Mouse (Mus musculus) A20 (cell line): Measurements from ENCODE around the gene Spi1.
"Not testable (repeated sequence)": the region's sequence is repeated elsewhere in the genome, so short reads cannot be mapped to it uniquely, and the experiment has no call there.

Source experiments
- DNase-seq: peaks from one replicate; pipeline ENCODE4 v3.0.0-alpha.2; 2011; ENCODE audit warnings: low read depth, low spot score

The Spi1 gene

DNA sequence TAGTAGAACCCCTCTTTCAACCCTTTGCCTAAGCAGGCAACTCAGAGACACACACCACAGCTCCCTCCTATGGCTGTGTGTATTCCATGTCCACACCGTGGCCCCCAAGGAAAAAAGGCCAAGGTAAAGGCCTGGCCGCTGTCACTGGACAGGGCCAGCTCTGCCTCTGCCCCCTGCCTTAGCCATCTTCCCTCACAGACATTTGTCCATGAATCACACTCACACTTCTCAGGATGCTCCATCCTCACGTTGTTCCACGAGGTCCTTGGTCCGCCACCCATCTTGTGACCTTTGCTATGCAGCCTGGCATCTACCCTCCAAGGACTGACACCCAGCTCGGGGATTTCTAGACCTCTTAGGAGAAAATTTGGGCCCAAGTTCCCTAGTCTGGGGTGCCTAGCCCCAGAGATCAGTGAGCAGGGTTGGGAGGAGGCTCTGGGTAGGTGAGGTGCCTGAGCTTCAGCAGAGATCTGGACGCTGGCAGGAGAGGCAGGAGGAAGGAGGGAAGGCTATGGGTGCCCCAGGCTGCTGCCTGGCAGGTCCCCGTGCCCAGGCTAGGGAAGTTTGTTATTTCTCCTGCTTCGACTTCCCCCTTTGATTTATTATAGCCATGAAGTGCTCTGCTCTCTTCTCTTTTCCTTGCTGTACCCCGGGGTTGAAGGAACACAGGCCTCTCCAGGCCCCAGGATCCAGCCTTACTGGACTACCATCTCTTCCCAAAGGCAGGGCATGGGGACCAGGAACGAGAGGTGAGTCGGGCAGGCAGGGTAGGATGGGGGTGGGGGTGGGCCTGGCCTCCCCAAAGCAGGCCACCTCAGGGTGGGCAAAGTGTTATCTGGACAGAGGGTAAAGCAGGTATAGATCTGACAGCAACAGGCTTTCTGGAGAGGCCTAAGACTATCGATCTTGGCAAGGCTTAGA lies at the start of gene Spi1:
Gene Spi1 (plus strand): TSS at position 616 of the 921 bp plus-strand sequence.
- DNase-seq = peak; percentile 33

DNA sequence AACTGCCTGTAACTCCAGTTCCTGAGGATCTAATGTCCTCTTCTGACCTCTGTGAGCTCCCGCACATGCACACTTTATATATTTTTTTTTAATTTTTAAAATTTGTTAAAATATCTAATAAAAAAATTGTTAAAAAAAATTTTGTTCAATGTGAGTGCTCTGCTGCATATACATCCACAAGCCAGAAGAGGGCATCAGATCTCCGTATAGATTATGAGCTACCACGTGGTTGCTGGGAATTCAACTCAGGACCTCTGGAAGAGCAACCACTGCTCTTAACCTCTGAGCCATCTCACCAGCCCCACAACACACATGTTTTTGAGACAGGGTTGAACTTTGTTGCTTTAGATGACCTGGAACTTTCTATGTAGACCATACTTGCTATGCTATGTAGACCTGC lies 49.2 kb upstream of the Spi1 start:
- DNase-seq = peak; percentile 55

DNA sequence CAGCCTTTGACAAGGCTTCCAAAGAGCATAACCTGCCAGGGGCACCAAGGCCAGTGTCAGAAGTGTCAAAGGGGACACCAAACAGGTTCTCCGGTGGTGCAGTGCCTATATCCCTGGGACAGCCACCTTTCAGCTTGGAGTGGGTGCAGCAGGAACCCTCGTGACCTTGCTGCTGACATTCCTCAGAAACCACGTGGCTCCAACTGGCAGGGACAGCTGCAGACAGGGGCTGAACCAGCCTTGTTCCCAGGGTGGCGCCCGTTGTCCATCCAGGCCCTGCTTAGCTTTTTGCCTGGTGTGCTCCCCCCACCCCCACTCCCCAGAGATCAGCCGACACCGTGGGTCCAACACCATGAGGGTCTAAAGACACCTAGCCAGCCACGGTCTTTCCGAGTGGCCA lies 46.8 kb upstream of the Spi1 start, which contains the start of gene Rapsn:
Gene Rapsn (plus strand): TSS at position 236 of the 400 bp plus-strand sequence.
- no peak for DNase-seq

DNA sequence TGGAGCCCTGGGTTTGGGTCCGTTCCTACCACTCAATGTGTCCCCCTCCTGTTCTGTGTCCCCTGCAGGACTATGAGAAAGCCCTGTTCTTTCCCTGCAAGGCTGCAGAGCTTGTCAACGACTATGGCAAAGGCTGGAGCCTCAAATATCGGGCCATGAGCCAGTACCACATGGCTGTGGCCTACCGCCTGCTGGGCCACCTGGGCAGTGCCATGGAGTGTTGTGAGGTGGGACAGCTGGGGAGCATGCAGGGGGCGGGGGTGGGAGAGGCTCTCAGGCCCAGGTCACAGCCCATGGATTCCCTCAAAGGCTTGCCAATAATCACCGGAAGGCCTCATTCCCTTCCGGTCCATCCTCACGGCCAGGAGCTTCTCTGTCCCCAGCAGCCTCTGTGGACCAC lies 40.4 kb upstream of the Spi1 start:
- DNase-seq = no peak

DNA sequence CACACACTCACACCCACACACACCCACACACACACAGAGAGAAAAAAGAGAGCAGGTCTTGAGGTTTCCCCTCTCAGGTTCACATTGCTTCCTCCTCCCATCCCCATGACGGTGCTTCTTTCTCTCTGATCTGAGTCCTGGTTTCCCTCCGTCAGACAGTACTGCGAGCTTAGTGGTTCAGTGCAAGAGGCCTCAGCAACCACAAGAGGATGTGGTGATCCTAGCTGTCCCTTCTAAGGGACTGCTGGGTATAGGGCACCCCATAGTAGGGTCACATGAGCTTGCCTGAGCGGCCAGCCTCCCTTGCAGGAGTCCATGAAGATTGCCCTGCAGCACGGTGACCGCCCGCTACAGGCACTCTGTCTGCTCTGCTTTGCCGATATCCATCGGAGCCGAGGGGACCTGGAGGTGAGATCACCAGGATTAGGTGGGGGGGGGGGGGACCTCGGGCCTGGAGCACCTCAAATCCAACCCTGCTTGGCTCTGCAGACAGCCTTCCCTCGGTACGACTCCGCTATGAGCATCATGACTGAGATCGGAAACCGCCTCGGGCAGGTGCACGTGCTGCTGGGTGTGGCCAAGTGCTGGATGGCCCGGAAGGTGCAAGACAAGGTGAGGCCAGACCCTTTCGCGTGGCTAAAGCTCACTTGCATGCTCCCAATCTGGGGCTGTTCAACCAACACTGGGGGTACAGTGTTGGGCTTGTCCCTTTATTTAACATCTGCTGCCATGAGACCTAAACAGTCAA lies 39.4 kb upstream of the Spi1 start:
- DNase-seq = no peak

DNA sequence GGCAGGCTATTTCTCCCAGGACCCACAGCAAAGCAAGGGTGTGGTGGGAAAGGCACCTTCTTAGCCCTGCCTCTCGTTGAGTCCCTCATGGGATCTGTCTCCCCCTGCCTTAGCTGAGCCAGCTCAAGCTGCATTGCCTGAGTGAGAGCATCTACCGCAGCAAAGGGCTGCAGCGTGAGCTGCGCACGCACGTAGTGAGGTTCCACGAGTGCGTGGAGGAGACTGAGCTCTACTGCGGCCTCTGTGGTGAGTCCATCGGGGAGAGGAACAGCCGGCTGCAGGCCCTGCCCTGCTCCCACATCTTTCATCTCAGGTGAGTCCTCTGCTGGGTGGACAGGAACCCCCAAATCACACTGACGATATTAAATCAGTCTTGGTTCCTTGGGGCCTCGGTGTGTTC lies 37.5 kb upstream of the Spi1 start:
- no peak for DNase-seq

DNA sequence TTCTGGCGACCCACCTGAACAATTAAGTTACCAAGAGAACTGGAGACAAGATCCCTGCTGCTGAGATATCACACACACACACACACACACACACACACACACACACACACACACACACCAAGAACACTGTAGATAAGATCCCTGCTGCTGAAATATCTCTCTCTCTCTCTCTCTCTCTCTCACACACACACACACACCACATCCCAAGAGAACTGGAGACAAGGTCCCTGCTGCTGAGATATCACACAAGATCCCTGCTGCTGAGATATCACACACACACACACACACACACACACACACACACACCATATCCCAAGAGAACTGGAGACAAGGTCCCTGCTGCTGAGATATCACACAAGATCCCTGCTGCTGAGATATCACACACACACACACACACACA lies 36.4 kb upstream of the Spi1 start:
- not testable (repeated sequence) for DNase-seq

DNA sequence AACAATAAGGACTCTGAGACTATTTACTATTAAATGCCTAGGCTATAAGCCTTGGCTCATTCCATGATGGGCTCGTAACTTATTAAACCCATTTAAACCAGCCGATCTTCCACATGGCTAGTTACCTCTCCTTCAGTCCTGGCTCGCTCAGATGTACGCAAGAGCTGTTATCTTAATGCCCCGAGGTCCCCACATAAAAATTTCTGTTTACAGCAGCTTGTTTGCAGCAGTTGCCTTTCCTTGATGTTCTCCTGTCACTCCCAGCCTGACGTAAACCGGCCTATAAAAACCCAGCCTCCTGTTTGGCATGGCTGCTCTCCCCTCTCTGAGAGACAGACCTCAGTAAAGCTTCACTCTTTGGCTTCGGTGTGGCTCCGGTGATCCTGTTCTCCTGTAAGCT lies 34.8 kb upstream of the Spi1 start:
- no peak for DNase-seq

DNA sequence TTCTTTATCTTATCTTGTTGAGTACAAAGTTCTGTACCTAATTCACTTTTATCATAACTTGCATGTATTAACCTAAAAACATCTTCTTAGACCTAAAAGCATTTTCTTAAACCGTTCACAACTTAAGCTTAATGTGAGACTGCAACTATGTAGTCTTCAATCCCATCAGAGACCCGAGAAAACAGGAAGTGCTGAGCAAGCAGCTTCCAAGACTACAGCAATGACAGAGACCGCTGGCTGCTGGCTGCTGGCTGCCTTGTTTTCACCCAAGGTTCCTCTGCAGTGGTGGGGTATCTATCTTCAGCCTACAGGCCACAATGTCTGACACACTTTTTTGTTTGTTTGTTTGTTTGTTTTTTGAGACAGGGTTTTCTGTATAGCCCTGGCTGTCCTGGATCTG lies 30.3 kb upstream of the Spi1 start:
- no peak for DNase-seq

DNA sequence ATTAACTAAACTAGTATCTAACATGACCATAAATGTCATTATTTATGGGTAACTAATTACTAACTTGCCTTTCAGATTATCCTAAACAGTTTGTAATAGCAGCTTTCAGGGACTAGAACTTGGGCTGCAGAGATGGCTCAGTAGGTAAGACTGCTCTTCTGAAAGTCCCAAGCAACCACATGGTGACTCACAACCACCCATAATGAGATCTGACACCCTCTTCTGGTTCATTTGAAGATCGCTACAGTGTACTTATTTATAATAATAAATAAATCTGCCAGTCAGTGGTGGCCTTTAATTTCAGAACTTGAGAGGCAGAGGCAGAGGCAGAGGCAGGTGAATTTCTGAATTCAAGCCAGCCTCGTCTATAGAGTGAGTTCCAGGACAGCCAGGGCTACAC lies 29.4 kb upstream of the Spi1 start:
- peak; percentile 68 for DNase-seq

DNA sequence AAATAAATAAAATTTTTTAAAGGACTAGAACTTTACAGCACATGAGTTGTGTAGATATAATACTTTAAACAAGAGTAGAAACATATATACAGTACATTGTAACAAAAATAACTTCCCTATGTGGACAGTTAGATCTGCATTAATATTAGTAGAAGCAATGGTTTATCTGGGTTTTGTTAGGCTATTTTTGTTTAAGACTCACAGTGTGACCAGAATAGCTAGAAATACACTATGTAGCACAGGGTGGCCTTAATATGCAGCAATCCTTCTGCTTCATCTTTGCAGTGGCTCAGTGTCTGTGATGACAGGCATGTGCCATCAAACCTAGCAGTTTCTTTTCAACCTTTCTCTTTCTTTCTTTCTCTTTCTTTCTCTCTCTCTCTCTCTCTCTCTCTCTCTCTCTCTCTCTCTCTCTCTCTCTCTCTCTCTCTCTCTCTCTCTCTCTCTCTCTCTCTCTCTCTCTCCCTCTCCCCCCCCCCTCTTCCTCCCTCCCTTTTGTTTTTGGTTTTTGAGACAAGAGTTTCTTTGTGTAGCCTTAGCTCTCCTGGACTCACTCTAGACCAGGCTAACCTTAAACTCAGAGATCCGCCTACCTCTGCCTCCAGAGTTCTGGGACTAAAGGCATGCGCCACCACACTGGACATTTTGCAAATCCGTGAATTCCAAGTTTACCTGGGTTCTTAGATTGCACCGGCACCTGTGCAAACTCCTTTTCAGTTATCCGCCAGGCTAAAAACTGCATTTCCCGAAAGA lies 28.8 kb upstream of the Spi1 start:
- DNase-seq = peak; percentile 51

DNA sequence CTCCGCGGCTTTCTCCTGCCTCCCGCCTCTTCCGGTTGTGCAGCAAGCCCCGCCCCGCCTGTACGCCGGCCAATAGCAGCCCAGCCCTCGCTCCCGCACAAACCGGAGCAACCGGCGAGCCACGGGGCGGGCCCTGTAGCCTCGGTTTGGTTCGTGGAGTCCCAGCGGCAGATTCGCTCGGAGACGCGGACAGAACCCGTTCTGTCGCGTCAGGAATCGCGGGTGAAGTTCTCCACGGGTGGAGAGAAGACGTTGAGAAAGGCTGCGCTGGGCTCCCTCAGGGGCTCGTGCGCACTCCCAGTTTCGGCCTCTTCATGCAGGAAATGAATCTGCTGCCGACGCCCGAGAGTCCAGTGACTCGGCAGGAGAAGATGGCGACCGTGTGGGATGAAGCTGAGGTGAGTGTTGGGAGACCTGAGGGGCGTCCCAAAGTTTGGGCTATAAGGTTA lies 28.2 kb upstream of the Spi1 start, which contains the start of gene Psmc3:
Gene Psmc3 (plus strand): TSS at position 76 of the 449 bp plus-strand sequence.
- peak; percentile 95 for DNase-seq

DNA sequence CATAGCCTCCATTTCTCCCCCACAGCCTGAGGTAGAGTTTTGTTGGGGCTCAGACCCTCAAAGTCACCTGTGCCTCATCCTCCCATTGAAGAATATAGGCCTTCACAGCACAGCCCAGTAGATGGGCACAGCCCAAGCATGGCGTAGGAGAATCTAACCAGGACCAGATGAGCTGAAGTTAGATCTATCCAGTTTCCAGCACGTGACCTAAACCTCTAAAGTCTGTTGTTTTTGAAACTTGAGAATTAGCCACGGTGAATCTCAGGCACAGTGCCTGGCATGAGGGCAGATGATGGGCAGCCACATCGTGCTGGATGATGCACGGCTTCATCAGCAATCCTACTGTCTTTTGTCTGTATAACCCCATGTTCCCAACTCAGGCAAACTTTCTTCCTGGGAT lies 23.8 kb upstream of the Spi1 start:
- DNase-seq = no peak

DNA sequence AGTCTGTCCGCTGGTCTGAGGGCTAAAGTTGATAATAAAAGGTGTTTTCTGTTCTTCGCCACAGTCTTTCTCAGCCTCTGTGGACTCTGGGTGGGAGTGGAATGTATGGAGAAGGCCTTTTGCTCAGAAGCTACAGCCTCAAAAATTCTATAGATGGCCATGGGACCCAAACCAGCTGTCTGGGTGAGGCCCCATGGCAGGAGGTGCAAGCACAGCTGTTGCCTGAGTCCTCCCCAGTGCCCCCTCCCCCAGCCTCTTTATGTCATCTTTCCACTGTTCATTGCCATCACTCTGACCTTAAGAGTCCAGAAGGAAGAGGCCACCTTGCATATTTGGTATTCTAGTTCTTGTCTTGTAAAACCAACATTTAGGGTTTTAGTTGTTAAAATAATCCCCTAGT lies 22.8 kb upstream of the Spi1 start:
- no peak for DNase-seq

DNA sequence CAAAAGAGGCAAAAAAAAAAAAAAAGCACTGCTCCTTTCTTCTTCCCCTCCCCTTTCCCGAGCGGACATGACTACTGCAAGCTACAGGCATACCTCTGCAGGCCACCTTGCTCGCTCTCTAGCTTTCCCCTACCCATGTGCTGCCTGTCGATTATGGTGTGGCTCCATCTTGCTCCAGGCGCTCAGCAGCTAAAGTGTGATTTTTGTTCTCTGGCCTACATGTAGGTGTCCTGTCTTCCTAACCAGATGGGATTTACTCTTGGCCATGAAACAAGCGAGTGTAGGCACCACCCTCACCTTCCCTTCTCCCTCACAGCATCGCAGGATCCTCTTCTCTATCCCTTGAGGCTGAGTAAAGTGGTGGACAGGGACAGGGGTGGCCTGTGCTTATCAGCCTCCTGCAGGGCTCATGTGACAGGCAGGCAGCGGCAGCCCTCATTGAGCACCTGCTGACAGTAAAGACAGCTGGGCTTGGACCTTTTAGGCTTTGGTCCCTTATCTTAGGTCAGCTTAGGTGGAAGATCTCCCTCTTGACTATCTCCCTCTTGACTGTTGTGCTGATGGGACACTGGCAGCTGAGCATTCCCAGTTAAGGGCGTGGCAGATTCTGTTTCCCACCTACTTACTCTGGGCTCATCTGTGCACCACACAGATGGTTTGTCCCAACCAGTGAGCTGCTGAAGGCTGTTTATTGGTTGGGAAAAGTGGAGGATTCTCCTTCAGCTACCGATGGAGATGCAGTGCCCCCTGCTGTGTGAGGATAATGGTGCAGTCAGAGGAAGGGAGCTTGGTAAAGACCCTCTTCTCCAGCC lies 21.4 kb upstream of the Spi1 start:
- DNase-seq = no peak

DNA sequence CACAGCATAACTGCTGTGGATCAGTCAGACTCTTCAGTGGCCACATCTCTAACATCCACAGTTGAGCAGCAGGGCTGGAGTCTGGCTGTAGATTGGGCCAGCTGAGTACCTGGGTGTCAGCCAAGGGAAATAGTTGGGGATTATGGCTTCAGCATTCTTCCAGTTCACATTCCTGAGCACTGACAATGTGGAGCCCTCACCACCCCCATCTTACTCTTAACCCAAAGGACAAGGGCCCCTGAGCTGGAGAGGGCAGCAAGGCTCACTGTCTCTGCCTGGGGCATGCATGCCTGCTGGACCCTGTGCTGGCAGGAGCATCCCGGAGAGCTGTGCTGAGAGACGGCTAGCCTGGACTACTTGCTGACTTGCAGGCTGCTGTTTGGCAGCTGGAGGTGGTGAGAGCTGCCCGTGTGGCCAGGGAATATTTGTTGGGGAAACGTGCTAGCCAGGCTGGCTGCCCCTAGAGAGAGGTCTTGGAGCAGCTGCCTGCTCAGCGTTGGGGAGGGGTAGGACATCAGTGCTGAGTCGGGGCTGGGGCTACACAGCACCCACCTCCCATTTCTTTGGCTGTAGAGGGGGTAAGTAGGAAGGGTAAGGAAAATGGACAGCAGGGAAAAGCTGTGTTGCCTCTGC lies 20.2 kb upstream of the Spi1 start:
- no peak for DNase-seq

DNA sequence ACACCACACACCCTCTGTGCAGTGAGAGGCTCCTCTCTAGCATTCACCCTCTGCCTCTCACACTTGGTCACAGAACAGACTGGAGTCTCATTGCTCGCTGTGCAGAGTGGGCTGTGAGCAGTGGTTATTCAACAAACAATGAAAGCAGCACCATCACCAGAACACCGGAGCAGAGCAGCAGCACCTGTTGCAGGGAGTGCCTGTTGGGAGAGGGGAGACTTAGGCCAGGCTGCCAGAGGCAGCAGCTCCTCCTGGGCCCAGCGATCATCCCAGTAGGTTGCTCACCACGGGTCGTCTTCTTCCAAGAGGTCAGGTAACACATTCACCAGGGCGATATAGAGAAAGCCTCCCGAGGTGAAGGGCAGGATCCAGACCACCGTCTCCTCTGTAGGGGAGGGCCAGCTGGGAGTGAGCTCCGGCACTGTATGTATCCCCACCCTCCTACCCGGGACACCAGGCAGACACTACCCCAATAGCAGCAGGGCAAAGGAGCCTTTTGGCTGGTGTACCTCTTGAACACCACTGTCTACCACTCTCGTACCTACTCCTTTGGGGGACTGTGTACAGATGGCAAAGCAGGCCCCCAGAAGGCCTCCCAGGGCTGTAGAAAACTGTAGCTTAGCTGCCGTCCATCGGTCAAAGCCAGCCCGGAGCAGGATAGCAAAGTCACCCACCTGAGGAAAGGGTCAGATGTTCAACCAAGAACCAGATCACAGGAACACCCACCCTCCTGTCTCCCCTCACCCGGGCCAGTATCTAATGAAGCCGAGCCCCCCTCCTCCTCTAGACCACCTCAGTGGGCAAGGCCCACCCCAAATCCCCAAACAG lies 19.2 kb upstream of the Spi1 start:
- DNase-seq = no peak

DNA sequence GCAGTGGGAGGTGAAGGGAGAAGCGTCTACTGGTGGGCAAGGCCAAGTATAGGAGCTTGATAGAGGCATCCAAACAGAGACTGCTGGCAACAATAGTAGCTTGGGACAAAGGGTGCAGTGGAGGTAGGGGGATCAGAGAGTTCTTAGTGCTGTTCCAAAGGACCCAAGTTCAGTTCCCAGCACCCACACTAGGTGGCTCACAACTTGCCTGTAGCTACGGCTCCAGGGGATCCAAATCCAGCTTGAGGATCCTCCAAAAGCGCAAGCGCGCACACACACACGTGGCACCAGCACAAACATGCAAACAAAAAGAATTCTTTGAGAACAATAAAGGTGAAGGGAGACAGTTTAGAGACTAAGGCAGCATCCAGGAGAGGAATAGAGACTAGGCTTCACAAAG lies 18.0 kb upstream of the Spi1 start:
- DNase-seq = no peak

DNA sequence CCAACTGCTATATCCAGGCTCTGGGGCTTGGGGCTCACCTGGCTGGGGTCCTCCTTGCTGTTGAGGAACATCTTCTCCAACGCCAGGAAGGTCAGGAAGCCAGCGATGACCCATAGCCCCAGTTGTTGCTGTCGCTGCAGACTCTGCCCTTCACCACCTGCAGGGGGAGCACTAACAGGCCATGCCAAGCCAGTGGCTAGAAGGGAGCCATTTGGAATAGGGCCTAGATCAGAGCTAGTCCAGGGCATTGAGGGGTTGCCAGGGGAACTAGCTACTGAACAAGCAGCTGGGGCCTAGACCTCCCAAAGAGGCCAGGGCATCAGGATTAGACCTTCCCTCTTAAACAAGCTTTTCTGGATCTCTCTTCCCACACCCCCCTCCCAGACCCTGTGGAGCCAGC lies 16.6 kb upstream of the Spi1 start:
- DNase-seq = peak; percentile 55

DNA sequence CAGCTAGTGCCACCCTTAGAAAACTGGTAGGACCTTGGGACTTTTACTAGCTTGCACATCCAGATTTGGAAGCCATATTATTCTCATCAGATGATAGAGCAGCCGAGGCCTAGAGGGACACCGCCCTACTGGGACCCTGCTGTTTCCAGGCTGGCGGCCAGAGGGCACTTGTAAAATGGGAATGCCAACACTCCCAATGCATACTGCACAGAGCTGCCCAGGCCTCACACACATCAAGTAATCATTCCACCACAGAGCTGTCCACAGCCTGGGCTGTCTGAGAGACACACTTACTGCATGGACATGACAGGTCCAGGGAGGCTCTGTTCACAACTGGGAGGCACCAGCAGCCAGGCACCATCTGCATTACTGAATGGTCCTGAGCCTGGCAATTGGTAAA lies 15.7 kb upstream of the Spi1 start:
- no peak for DNase-seq
